Mouse (Mus musculus): ENCODE results near the gene Rpgrip1.

GRCm38 (mm10) chr14:52105308-52105707 is 5.2 kb upstream of the Rpgrip1 start:
- no peak for TF ChIP-seq POLR2A (IDR thresholded peaks at IDR 0.05; ENCODE audit: extremely low read depth, insufficient read depth, low read length)
- TF ChIP-seq CTCF (IDR thresholded peaks at IDR 0.05; ENCODE audit: extremely low read depth, insufficient read depth, low read length), result no peak
